Mouse (Mus musculus) right cerebral cortex, postnatal 10 days (tissue): ENCODE measurements around the gene Faap20.

Experiments
- DNase-seq, 2 experiments: peaks; one replicate each; pipeline ENCODE4 v3.0.0; 2021; ENCODE audit warnings: low spot score in 2 of 2

Gene Faap20

GRCm38 (mm10) chr4:155284521-155285379 lies 35.1 kb downstream of the Faap20 start:
- DNase-seq: no peak

GRCm38 (mm10) chr4:155286090-155286489 lies 36.5 kb downstream of the Faap20 start:
- DNase-seq: no peak

- DNase-seq: no peak
Measured at GRCm38 (mm10) chr4:155287713-155288112, 38.1 kb downstream of the Faap20 start.

- DNase-seq: no peak
Measured at GRCm38 (mm10) chr4:155288586-155288985, 39.0 kb downstream of the Faap20 start.

- no peak for DNase-seq
Measured at GRCm38 (mm10) chr4:155290045-155290444, 40.4 kb downstream of the Faap20 start.

- no peak for DNase-seq
Measured at GRCm38 (mm10) chr4:155292863-155293262, 43.3 kb downstream of the Faap20 start.

GRCm38 (mm10) chr4:155294381-155294780 lies 44.8 kb downstream of the Faap20 start:
- DNase-seq: peak in 1 of 2 experiments; percentile 30

GRCm38 (mm10) chr4:155295026-155295590 lies 45.5 kb downstream of the Faap20 start:
- DNase-seq: no peak

- DNase-seq: peak; percentile 87 to 93
Measured at GRCm38 (mm10) chr4:155295996-155296395, 46.4 kb downstream of the Faap20 start.

- DNase-seq: no peak
Measured at GRCm38 (mm10) chr4:155297057-155297456, 47.5 kb downstream of the Faap20 start.

GRCm38 (mm10) chr4:155298826-155299225 lies 49.2 kb downstream of the Faap20 start:
- DNase-seq: no peak

GRCm38 (mm10) chr4:155300421-155301097 lies 51.0 kb downstream of the Faap20 start:
- no peak for DNase-seq

GRCm38 (mm10) chr4:155301098-155301447 lies 51.5 kb downstream of the Faap20 start:
- no peak for DNase-seq

GRCm38 (mm10) chr4:155301965-155302364 lies 52.4 kb downstream of the Faap20 start:
- DNase-seq: no peak

GRCm38 (mm10) chr4:155304508-155305096 lies 55.0 kb downstream of the Faap20 start:
- no peak for DNase-seq

- DNase-seq: peak; percentile 81 to 92
Measured at GRCm38 (mm10) chr4:155305531-155306031, 56.0 kb downstream of the Faap20 start.
